Mouse (Mus musculus) kidney, adult 8-10 months (tissue): Measurements from ENCODE around the gene Fam172a.
A peak's percentile ranks its signal among the peaks of the same experiment; 100 is the strongest.

Experiments used
- DNase-seq, 2 experiments: peaks; one replicate each; pipeline ENCODE4 v3.0.0; 2022

The Fam172a gene

GRCm38 (mm10) chr13:78110648-78111047 is 408.8 kb downstream of the Fam172a start:
- no peak for DNase-seq

- DNase-seq: no peak
These were observed 412.1 kb downstream of the Fam172a start for GRCm38 (mm10) chr13:78113978-78114377.

DNA sequence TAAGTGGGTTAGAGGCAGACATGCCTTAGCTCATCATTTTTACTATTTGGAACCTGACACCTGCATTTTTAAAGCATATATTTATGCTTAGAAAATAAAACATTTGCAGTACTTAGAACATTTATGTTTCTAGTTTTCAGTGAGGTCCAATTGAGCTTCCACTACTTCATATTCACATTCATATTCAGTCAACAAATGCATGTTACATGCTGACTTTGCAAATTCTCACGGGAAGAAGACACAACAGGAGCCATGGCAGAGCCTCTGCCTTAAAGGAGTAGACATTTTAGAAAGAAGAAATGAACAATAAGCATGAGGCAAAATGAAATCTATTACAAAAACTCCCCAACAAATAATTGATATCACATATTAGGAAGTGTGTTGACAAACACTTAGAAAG is 416.9 kb downstream of the Fam172a start:
- no peak for DNase-seq

DNA sequence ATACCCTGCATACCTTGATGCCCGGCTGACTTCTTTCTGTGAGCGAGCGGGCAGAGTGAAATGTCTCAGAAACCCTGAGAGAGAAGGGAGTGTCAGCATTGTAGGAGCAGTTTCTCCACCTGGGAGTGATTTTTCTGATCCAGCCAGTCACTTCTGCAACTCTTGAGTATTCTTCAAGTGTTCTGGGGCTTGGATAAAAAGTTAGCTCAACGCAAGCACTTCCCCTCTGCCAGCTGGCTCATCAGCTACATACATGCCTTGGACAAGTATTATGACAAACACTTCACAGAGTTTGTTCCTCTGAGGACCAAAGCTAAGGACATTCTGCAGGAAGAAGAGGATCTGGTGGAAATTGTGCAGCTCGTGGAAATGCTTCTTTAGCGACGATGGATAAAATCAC is 420.2 kb downstream of the Fam172a start:
- DNase-seq: no peak

GRCm38 (mm10) chr13:78123911-78124426 is 422.1 kb downstream of the Fam172a start:
- DNase-seq: no peak

DNA sequence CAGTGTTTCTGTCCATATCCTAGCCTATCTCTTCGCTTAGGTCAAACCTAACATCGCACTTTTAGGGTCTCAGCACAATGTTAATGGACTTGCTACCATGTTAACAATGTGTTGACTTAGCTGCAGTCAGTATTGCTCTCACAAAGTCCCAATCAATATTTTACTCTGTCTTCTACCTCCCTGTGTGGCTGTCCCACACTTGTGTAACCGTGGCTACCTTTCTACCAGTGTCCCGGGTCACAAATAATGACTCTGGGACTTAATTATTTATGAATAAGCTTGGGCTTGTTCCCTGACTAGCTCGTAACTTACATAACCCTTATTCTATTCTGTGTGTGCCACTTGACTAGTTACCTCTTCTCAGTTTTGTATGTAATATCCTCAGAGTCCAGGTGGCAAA is 455.6 kb downstream of the Fam172a start:
- DNase-seq: no peak

- no peak for DNase-seq
These were observed 460.3 kb downstream of the Fam172a start for GRCm38 (mm10) chr13:78162149-78162548.

- peak; percentile 52 to 58 for DNase-seq
These were observed 461.5 kb downstream of the Fam172a start for GRCm38 (mm10) chr13:78163087-78163958.

GRCm38 (mm10) chr13:78164941-78165340 is 463.1 kb downstream of the Fam172a start:
- no peak for DNase-seq

DNA sequence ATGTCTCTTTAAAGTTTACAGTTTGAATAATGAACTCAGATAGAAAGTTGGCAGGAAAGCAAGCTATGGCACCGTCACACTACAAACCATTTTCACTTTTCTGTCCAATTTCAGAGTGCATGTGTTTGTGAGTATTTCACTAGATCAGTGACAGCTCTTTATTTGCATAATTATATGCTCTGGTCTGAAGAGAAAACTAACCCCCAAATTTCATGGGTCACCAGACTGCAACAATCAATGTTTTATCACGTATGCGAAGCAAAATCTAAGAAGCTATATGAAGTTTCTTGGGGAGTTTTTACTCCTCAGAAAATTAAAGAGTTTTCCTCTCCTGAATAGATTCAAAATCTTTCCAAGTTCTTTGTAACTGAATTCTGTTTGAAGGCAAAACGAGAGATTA is 466.3 kb downstream of the Fam172a start:
- DNase-seq: no peak

DNA sequence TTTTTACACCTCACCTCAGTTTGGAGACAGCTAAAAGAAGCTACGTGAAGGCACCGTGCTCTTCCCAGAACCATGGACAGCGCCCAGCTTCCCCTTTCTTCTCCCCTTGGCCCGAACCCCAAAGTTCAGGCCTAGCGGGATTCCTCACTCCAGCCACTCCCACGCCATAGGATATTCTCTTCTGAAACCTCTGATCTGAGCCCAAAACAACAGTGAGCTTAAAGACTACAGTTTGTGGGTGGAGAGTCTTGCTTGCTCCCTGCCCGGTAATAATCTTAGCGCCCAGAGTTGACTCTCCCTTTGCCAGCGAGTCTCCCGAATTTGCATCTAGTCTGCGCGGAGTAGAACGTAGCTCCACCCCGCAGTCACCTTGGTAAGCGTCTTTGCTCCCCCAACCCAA is 469.5 kb downstream of the Fam172a start:
- DNase-seq: no peak

GRCm38 (mm10) chr13:78171984-78172636 is 470.3 kb downstream of the Fam172a start:
- DNase-seq: no peak

DNA sequence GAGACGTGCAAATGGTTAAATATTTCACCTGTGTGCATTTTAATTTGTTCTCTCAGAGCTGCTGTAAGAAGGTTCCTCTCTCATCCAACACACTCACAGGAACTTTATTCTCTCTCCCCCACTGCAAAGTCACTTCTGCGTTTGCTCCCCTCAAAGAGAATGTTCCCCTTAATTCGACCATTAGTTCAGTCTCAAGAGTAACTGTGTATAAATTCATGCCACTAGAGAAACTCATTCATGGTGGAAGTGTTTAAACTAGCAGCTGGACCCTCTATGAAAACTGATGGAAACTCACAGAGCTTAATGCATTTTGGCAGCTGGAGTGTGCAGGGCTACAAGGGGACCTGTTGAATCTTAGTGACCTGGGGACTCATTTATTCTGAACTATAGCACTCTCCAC is 471.0 kb downstream of the Fam172a start:
- DNase-seq: no peak

GRCm38 (mm10) chr13:78174191-78174590 is 472.4 kb downstream of the Fam172a start:
- DNase-seq: no peak

GRCm38 (mm10) chr13:78174891-78175290 is 473.1 kb downstream of the Fam172a start:
- DNase-seq: no peak

DNA sequence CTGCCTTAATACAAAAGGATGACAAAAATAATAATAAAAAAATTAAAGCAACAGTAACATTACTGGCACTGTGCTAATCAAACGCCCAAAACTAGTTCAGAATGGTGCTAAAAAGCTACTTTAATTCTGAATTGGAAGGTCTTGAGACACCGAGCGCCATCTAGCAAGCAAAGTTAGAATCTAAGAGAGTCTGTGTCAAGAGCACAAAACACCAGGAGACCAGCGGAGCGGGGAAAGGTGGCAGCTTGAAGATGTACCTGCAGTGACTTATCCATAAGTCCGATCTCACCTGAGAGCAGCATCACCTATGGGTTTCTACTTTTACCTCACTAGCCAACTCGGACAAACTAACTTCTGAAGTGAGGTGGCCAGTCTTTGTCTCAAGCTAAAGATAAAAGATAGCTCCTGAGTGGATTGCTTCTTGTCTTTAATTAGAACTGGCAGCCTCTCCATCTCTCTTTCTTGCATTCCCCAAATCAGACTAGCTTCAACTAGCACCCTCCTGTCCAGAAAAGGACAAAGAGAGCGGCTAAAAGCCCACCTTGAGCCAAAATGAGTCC is 474.1 kb downstream of the Fam172a start:
- no peak for DNase-seq

GRCm38 (mm10) chr13:78177381-78177950 is 475.6 kb downstream of the Fam172a start:
- no peak for DNase-seq

DNA sequence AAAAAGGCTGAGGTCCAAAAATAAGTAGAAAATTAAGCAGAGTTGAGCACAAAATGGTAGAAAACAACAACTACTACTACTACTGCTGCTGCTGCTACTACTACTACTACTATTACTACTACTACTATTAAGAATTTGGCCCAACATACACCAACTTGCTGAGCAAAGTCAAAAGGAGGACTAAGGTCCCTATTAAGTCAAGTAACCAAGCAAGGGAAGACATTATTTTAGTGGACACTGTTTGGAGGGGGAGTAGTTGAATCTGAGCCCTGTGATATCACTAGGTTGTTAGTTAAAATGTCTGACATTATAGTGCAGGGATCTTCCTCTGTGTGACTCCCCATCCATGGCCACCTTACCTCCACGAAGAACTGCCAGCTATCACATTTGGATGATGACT is 476.2 kb downstream of the Fam172a start:
- DNase-seq: no peak

DNA sequence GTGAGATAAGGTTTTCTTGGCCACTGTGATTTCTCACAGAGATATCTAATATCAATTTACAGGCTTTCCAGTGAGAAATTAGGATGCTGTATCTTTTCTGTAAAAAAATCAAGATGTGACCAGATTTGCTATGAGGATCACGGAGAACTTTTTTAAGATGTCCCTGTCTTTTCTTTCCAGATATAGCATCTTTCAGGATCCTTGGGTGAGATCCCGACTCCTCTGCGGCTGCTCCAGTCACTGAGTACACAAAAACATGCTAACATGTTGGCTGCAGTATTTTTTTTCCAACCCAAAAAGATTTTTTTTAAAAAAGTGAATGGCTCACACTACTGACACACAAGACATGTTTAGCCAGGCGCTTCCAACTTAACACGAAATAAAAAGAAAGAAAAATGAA is 476.9 kb downstream of the Fam172a start:
- no peak for DNase-seq

DNA sequence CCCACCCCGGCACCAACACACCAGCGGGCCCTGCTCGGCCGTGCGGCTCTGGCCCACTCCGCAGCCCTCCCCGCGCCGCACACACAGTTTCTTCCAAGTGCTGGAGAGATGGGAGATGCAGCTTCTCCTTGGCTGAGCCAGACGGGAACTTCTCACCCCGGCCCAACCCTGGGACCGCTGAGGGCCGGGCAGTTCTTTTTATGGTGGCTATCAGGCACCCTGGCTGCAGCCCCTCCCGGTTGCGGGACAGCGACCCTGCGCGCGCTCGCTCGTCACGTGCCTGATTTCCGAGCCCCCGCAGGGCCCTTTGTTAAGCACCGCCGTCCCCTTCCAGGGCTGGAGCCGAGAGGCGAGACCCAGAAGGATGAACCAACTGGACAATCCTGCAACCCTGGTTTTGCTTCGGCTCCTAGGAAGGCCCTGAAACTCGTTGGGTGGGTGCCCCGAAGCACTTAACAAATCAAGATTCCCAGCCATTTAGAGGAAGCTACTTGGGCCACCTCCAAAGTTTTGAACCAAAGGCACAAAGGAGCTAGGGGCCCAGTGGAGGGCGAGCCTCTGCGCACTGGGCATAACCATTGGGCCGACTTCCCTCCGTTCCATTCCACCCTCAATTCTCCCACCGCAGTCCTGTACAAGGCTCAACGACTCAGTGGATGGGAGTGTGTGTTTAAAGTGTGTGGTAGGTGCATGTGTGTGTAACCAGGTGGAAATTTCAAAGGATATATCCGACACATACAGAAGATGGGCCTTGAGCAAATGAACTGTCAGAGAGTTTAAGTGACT is 477.7 kb downstream of the Fam172a start:
- no peak for DNase-seq

- DNase-seq: no peak
These were observed 478.4 kb downstream of the Fam172a start for GRCm38 (mm10) chr13:78180261-78180660.

DNA sequence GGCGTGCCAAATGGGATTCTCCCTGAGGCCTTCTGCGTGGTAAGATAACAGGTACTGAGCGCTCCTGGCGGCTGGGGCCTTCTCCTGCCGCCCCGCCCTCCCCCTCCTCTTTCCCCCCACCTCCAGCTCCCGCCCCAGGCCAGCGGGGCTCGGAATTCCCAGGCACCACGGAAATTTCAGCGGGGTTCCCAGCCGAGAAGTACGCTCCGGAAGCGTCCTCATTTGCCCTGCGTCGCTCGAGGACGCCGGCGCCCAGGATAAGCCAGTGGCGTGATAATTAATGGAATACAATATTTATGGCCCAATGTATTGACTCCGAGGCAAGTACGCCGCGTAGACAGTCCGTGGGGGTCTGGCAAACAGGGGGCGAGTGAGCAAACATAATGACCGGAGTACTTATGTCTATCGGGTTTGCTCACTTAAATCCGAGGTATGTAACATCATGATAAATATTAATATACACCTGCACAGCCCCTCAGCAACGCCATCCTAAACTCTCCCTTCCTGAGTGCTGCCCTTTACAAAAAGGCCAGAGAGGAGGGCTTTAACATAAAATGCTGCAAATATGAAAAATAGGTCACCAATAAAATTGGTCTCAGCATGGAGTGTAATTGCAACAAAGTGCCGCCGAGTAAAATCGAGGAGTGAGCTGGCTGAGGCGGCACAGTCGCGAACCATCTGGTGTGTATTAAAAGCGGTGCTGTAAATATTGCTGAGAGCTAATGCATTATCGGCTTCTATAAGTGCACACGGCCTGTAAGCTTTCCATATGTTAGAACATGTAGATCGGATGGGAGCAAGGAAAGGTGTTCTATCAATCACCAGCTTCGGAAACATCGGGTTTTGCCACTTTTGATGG is 479.5 kb downstream of the Fam172a start:
- DNase-seq: no peak
